Comparison of ENCODE assay signal across 8 mouse cellular contexts in genomic region chr3:146406007-146406341, GRCm38 (mm10). TPM values are rescaled to one million over a fixed set of nuclear protein-coding genes. Genes with fewer than 3 reads are reported as not detected.
DNase-seq lines count a peak whose midpoint lies in the region; ATAC-seq and TF ChIP-seq lines count a peak whose summit lies in the region.

No protein-coding gene starts in this region.

- WGBS in embryonic facial prominence, embryonic 11.5 days, result 43% methylated on average over 5 of the region's 5 CpGs
- WGBS in lung, embryonic 15.5 days, result 44% methylated on average over 5 of the region's 5 CpGs

- peak overlapping the region; percentile 68 for H3K4me2 ChIP-seq in embryonic facial prominence, embryonic 11.5 days (ENCODE audit: low read depth, low read length)
- peak overlapping the region; percentile 94 for H3K4me2 ChIP-seq in lung, embryonic 15.5 days

- peaks cover 42% of the 10 kb centered on the region for H3K36me3 ChIP-seq in G1E (replicated peaks)
- H3K36me3 ChIP-seq in embryonic facial prominence, embryonic 11.5 days (replicated peaks; ENCODE audit: control insufficient read depth, insufficient read depth, low read depth, low read length), result no peaks in the 10 kb centered on the region
- H3K36me3 ChIP-seq in lung, embryonic 15.5 days, result no peaks in the 10 kb centered on the region

- H3K9ac ChIP-seq in embryonic facial prominence, embryonic 11.5 days (replicated peaks; ENCODE audit: low read length), result no peak overlapping the region
- no peak overlapping the region for H3K9ac ChIP-seq in lung, embryonic 15.5 days

- H3K4me3 ChIP-seq in G1E (ENCODE audit: low read depth, low read length), result peak overlapping the region; percentile 99
- no peak overlapping the region; the same call in 1 of the 2 replicates for H3K4me3 ChIP-seq in embryonic facial prominence, embryonic 11.5 days (ENCODE audit: low read depth, low read length)
- peak overlapping the region; percentile 93 for H3K4me3 ChIP-seq in lung, embryonic 15.5 days

- no peak for DNase-seq in G1E (ENCODE audit: low spot score)
- DNase-seq in embryonic facial prominence, embryonic 11.5 days (ENCODE audit: low spot score), result peak; percentile 70
- peak; percentile 69 for DNase-seq in kidney, adult 18-20 months
- DNase-seq in spleen, postnatal 4 days (ENCODE audit: low spot score in 2 of 2), result no peak
- DNase-seq in gastrocnemius, adult 18-20 months (ENCODE audit: low spot score), result no peak
- no peak for DNase-seq in thymus, postnatal 36 days

- H3K4me1 ChIP-seq in G1E (ENCODE audit: insufficient read depth, low read depth, low read length), result peaks cover 63% of the 10 kb centered on the region
- no peaks in the 10 kb centered on the region; the same call in 1 of the 2 replicates for H3K4me1 ChIP-seq in embryonic facial prominence, embryonic 11.5 days (ENCODE audit: control insufficient read depth, insufficient read depth, low read length)
- peaks cover 32% of the 10 kb centered on the region for H3K4me1 ChIP-seq in lung, embryonic 15.5 days

- no peaks in the 10 kb centered on the region for H3K27me3 ChIP-seq in G1E (ENCODE audit: insufficient read depth, low read length)
- H3K27me3 ChIP-seq in embryonic facial prominence, embryonic 11.5 days (ENCODE audit: control insufficient read depth, insufficient read depth, low read length), result no peaks in the 10 kb centered on the region
- H3K27me3 ChIP-seq in lung, embryonic 15.5 days, result no peaks in the 10 kb centered on the region

- TF ChIP-seq CTCF in G1E (IDR thresholded peaks at IDR 0.05; ENCODE audit: low read depth, low read length), result no peak

- 0 out of 2 replicates have a peak, but pooled peaks cover 5% of the 10 kb centered on the region for H3K9me3 ChIP-seq in G1E (replicated peaks)
- H3K9me3 ChIP-seq in embryonic facial prominence, embryonic 11.5 days (replicated peaks; ENCODE audit: control insufficient read depth, low read length), result no peaks in the 10 kb centered on the region
- no peaks in the 10 kb centered on the region for H3K9me3 ChIP-seq in lung, embryonic 15.5 days

- H3K27ac ChIP-seq in embryonic facial prominence, embryonic 11.5 days (replicated peaks; ENCODE audit: low read depth, low read length), result no peak overlapping the region
- H3K27ac ChIP-seq in lung, embryonic 15.5 days, result peak overlapping the region; percentile 86

- no peak for ATAC-seq in G1E (ENCODE audit: extremely low read depth, insufficient number of reproducible peaks, low FRiP score, poor library complexity, severe bottlenecking)
- ATAC-seq in embryonic facial prominence, embryonic 11.5 days (replicated peaks; ENCODE audit: insufficient number of reproducible peaks, low FRiP score, low TSS enrichment, low read depth), result peak; percentile 31; the same call in 1 of the 2 replicates
- ATAC-seq in lung, embryonic 15.5 days (ENCODE audit: borderline replicate concordance, extremely low read depth, low FRiP score, low TSS enrichment), result peak; percentile 43
- no peak for ATAC-seq in granulocyte monocyte progenitor cell, adult 5-6 weeks (replicated peaks; ENCODE audit: poor library complexity, severe bottlenecking)

RNA-seq across cellular contexts. Expression of gene Ssx2ip, which starts 1.5 kb away (rescaled TPM):
- total RNA-seq in G1E (2014; fragmentation: Nextera tagmentation), result 64.0 and 74.2 TPM in 2 replicates
- 53.4 and 58.6 TPM in 2 replicates for total RNA-seq in G1E (2017)
- 12.8 and 13.7 TPM in 2 replicates for polyA plus RNA-seq in G1E (2012)
- 32.5 and 35.5 TPM in 2 replicates for polyA plus RNA-seq in embryonic facial prominence, embryonic 11.5 days (2014; fragmentation: Nextera tagmentation; extraction: Ambion mirVana)
- 31.4 and 33.5 TPM in 2 replicates for polyA plus RNA-seq in lung, embryonic 15.5 days (2015; fragmentation: Nextera tagmentation; extraction: Ambion mirVana)
- total RNA-seq in gastrocnemius, adult 18-20 months (2021), result 10 to 100 TPM; 26.8 to 30.2 TPM
- total RNA-seq in granulocyte monocyte progenitor cell, adult 5-6 weeks (2014; fragmentation: Nextera tagmentation), result 7.6 and 13.9 TPM in 2 replicates
- 17.7 and 19.8 TPM in 2 replicates for total RNA-seq in granulocyte monocyte progenitor cell, adult 5-6 weeks (2017)

RNA-seq across cellular contexts. Expression of gene Ctbs, which starts 43.6 kb away (rescaled TPM):
- total RNA-seq in G1E (2014; fragmentation: Nextera tagmentation), result 27.6 and 40.9 TPM in 2 replicates
- 14.7 and 16.7 TPM in 2 replicates for total RNA-seq in G1E (2017)
- 20.5 and 27.5 TPM in 2 replicates for polyA plus RNA-seq in G1E (2012)
- 6.1 and 6.7 TPM in 2 replicates for polyA plus RNA-seq in embryonic facial prominence, embryonic 11.5 days (2014; fragmentation: Nextera tagmentation; extraction: Ambion mirVana)
- 10.0 and 11.1 TPM in 2 replicates for polyA plus RNA-seq in lung, embryonic 15.5 days (2015; fragmentation: Nextera tagmentation; extraction: Ambion mirVana)
- total RNA-seq in gastrocnemius, adult 18-20 months (2021), result 1 to 10 TPM; 3.6 to 4.9 TPM
- 4.7 and 10.5 TPM in 2 replicates for total RNA-seq in granulocyte monocyte progenitor cell, adult 5-6 weeks (2014; fragmentation: Nextera tagmentation)
- 7.3 and 10.9 TPM in 2 replicates for total RNA-seq in granulocyte monocyte progenitor cell, adult 5-6 weeks (2017)

Comparison
In these comparisons a context has a peak if more than half of its experiments do, and no peak if none do; other contexts are left out.
1. ATAC-seq: peak in embryonic facial prominence, embryonic 11.5 days (single experiment) and lung, embryonic 15.5 days (single experiment); none in G1E (single experiment) and granulocyte monocyte progenitor cell, adult 5-6 weeks (single experiment).
2. DNase-seq: peak in embryonic facial prominence, embryonic 11.5 days (single experiment) and kidney, adult 18-20 months (single experiment); none in G1E (single experiment), spleen, postnatal 4 days (0 of 2), gastrocnemius, adult 18-20 months (single experiment) and thymus, postnatal 36 days (0 of 2).